Mouse (Mus musculus) testis, postnatal 14 days (tissue): ENCODE results near the gene Uso1.

Experiments
- DNase-seq: peaks from one replicate; pipeline ENCODE4 v3.0.0; 2021; ENCODE audit warnings: low spot score

Gene Uso1

GRCm38 (mm10) chr5:92240769-92241168 is 103.0 kb downstream of the Uso1 start:
- DNase-seq, result no peak

DNA sequence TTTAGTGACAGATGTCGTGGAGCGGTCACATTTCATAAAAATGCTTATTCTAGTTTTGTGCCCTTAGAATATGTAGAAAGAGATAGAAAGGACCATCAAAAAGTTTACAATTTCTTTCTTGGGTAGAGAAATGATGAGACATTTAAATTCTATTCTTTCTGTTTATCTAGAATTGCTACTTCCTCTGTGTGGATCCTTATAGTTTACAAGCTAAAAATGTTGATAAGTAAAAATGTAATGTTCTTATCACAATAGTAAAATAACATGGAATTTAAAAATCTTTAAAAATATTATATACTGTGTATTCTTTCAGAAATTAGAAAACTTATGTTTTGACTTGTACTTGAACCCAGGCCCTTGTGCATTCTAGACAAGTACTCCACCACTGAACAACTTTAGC is 107.2 kb downstream of the Uso1 start:
- DNase-seq, result no peak

- no peak for DNase-seq
These were observed 107.7 kb downstream of the Uso1 start for GRCm38 (mm10) chr5:92245483-92245882.

GRCm38 (mm10) chr5:92248614-92249013 is 110.9 kb downstream of the Uso1 start:
- no peak for DNase-seq

DNA sequence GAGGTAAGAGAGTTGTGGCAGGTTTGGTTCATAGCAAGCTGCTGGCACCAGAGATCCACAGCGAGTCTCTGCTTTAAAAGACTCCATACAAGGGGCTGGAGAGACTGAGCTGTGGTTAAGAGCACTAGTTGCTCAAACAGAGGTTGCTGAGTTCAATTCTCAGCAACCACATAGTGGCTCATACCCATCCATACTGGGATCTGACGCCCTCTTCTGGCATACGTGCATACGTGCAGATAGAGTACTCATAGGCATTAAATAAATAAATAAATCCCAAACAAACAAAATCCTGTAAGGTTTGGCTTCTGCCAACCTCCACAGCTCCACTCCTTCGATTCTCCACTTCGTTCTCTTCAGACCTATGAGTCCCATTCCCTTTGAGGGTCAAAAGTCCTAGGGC is 114.3 kb downstream of the Uso1 start:
- no peak for DNase-seq
